Mouse (Mus musculus): ENCODE data around the gene Olfr435.

DNA sequence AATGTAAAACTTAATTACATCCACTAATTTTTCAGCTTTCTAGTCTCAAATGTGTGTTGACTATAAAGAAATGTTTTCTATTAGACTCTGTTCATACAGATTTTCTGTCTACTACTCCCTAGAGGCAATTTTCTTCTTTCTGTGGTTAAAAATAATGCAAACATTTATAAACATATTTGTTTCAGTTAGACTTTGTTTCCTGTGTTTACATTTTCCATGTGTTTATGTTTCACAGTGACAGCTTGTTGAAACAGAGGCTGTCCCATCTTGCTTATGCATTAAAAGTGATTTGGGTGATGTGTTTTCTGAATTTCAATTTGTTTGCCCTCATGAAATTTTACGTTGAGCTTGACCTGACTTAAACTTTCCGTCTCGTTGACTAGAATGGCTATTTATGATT, 6.0 kb upstream of the Olfr435 start:
- TF ChIP-seq CTCF (IDR thresholded peaks at IDR 0.05; ENCODE audit: low read depth) (no peak), EP300 (IDR thresholded peaks at IDR 0.05; ENCODE audit: low read depth) (no peak)

All from heart, postnatal 0 days (tissue).